Mouse (Mus musculus): Measurements from ENCODE around the gene 2200002D01Rik. TPM values are rescaled to one million over a fixed set of nuclear protein-coding genes. Genes with fewer than 3 reads are reported as not detected.

2200002D01Rik gene
- polyA plus RNA-seq, 1 experiment from 2014 or later, result 0.92 TPM

DNA sequence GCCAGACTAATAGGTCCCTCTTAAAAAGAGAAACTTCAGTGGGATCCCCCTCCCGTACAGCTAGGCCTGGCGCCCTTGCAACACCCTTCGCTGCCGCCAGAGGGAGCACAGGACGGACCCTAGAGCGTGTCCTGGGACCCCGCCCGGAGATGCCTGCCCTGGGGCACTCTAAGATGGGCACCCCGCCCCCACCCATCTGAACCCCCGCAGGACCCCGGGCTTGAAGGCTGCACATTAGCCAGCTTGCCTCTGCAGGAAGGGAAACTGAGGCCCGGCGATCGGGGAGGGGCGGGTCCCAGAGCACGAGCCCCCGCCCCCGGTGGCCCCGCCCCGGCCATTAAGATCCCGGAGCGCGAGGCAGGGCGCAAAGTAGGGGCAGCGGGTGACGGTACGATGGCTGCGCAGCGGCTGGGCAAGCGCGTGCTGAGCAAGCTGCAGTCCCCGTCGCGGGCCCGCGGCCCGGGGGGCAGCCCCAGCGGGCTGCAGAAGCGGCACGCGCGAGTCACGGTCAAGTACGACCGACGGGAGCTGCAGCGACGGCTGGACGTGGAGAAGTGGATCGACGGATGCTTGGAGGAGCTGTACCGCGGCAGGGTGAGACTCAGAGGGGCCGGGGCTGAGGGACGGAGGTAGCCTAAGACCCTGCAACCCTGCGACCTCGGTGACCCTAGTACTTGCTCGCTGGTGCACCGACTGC, 40.8 kb upstream of the 2200002D01Rik start, which contains the start of gene Ppp1r14a:
Gene Ppp1r14a, plus strand, starts transcription at position 367 of the 697 bp plus-strand sequence.
- WGBS, result 1% methylated on average over 59 of the region's 59 CpGs
- Histone ChIP-seq H3K4me1 (replicated peaks) (peaks cover 48% of the 10 kb centered on the region), H3K9ac (replicated peaks) (peak within 1 kb of the TSS; percentile 67), H3K27ac (no peak within 1 kb of the TSS), H3K4me3 (replicated peaks) (peak within 1 kb of the TSS; percentile 49), H3K36me3 (no peaks in the 10 kb centered on the region), H3K4me2 (replicated peaks) (peak within 1 kb of the TSS; percentile 95), H3K27me3 (peaks cover 16% of the 10 kb centered on the region), H3K9me3 (no peaks in the 10 kb centered on the region)
- ATAC-seq, result peak; percentile 41

GRCm38 (mm10) chr7:29288079-29288478, 39.8 kb upstream of the 2200002D01Rik start:
- Histone ChIP-seq H3K27ac (no peak overlapping the region), H3K4me2 (replicated peaks) (no peak overlapping the region), H3K36me3 (no peaks in the 10 kb centered on the region), H3K27me3 (peaks cover 16% of the 10 kb centered on the region), H3K9me3 (no peaks in the 10 kb centered on the region), H3K4me3 (replicated peaks) (no peak overlapping the region), H3K9ac (replicated peaks) (no peak overlapping the region), H3K4me1 (replicated peaks) (peaks cover 38% of the 10 kb centered on the region)
- WGBS, result 90% methylated on average over 2 of the region's 2 CpGs
- ATAC-seq, result no peak

- no peak overlapping the region for H3K27ac ChIP-seq
- H3K9ac ChIP-seq (replicated peaks), result no peak overlapping the region
- H3K4me3 ChIP-seq (replicated peaks), result no peak overlapping the region
- no peak for ATAC-seq
- WGBS, result 92% methylated on average over 7 of the region's 7 CpGs
- H3K9me3 ChIP-seq, result no peaks in the 10 kb centered on the region
- H3K4me1 ChIP-seq (replicated peaks), result peaks cover 32% of the 10 kb centered on the region
- peaks cover 22% of the 10 kb centered on the region for H3K27me3 ChIP-seq
- H3K36me3 ChIP-seq, result no peaks in the 10 kb centered on the region
- no peak overlapping the region for H3K4me2 ChIP-seq (replicated peaks)
These were observed 39.2 kb upstream of the 2200002D01Rik start for GRCm38 (mm10) chr7:29287481-29287880.

GRCm38 (mm10) chr7:29284523-29284922, 36.3 kb upstream of the 2200002D01Rik start:
- H3K9me3 ChIP-seq, result no peaks in the 10 kb centered on the region
- no peaks in the 10 kb centered on the region for H3K36me3 ChIP-seq
- H3K4me1 ChIP-seq (replicated peaks), result peaks cover 26% of the 10 kb centered on the region
- H3K9ac ChIP-seq (replicated peaks), result no peak overlapping the region
- WGBS, result 91% methylated on average over 6 of the region's 6 CpGs
- H3K27me3 ChIP-seq, result peaks cover 50% of the 10 kb centered on the region
- no peak overlapping the region for H3K27ac ChIP-seq
- no peak overlapping the region for H3K4me3 ChIP-seq (replicated peaks)
- no peak for ATAC-seq
- no peak overlapping the region for H3K4me2 ChIP-seq (replicated peaks)

GRCm38 (mm10) chr7:29283876-29284275, 35.6 kb upstream of the 2200002D01Rik start:
- peaks cover 19% of the 10 kb centered on the region for H3K4me1 ChIP-seq (replicated peaks)
- WGBS, result 89% methylated on average over 4 of the region's 4 CpGs
- ATAC-seq, result no peak
- H3K27ac ChIP-seq, result no peak overlapping the region
- H3K36me3 ChIP-seq, result no peaks in the 10 kb centered on the region
- H3K9ac ChIP-seq (replicated peaks), result no peak overlapping the region
- no peaks in the 10 kb centered on the region for H3K9me3 ChIP-seq
- H3K4me2 ChIP-seq (replicated peaks), result no peak overlapping the region
- H3K4me3 ChIP-seq (replicated peaks), result no peak overlapping the region
- H3K27me3 ChIP-seq, result peaks cover 50% of the 10 kb centered on the region

GRCm38 (mm10) chr7:29282074-29282554, 33.8 kb upstream of the 2200002D01Rik start:
- peak overlapping the region; percentile 68 for H3K9ac ChIP-seq (replicated peaks)
- no peaks in the 10 kb centered on the region for H3K9me3 ChIP-seq
- ATAC-seq, result peak; percentile 28
- peak overlapping the region; percentile 59 for H3K4me3 ChIP-seq (replicated peaks)
- WGBS, result 11% methylated on average over 21 of the region's 21 CpGs
- peaks cover 45% of the 10 kb centered on the region for H3K27me3 ChIP-seq
- peak overlapping the region; percentile 97 for H3K4me2 ChIP-seq (replicated peaks)
- no peaks in the 10 kb centered on the region for H3K36me3 ChIP-seq
- no peak overlapping the region for H3K27ac ChIP-seq
- H3K4me1 ChIP-seq (replicated peaks), result peaks cover 17% of the 10 kb centered on the region

GRCm38 (mm10) chr7:29281201-29282073, 33.2 kb upstream of the 2200002D01Rik start, which contains the start of gene Spint2:
Gene Spint2, minus strand, starts transcription at chr7:29281912.
- peak within 1 kb of the TSS; percentile 97 for H3K4me2 ChIP-seq (replicated peaks)
- H3K9ac ChIP-seq (replicated peaks), result peak within 1 kb of the TSS; percentile 68
- ATAC-seq, result peak; percentile 79
- H3K4me1 ChIP-seq (replicated peaks), result peaks cover 17% of the 10 kb centered on the region
- H3K27ac ChIP-seq, result no peak within 1 kb of the TSS
- peaks cover 45% of the 10 kb centered on the region for H3K27me3 ChIP-seq
- H3K4me3 ChIP-seq (replicated peaks), result peak within 1 kb of the TSS; percentile 59
- under 1% methylated on average over 77 of the region's 80 CpGs for WGBS
- no peaks in the 10 kb centered on the region for H3K9me3 ChIP-seq
- H3K36me3 ChIP-seq, result no peaks in the 10 kb centered on the region

DNA sequence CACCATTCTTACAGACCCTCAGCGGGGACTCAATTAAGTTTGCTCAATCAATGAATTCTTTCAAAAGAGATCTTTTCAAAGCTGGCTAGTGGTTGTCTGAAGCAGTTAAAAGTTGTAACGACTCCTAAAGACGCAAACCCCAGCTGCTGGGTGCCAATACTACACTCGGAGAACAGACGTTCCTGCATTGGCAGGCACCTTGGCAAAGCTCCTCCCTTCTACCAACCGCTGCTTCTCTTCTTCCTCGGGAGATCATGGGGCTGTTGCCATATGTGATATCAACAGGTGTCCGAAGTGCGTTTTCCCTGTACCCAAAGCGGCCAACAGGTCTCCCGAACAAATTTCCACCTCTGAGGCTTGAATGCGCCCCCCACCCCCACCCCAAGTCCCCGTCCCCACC, 32.5 kb upstream of the 2200002D01Rik start:
- peak overlapping the region; percentile 68 for H3K9ac ChIP-seq (replicated peaks)
- 14% methylated on average over 13 of the region's 13 CpGs for WGBS

DNA sequence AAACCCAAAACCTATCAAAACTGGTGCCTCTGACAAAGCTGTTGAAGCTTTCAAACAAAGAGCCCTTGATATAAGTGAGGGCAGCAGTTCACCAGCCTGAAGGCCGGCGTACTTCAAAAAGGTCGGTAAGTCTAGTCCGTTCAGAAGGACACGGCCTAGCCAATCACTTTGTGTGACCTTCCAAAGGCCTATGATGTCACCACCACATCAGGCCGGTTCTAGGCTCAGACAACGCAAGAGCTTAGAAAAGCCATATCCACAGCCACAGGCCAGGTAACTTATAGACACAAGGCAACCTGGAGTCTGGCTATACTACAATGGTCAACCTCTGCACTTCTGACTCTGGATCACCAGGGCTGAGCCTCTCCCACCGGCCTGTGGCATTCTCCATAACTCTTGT, 31.7 kb upstream of the 2200002D01Rik start:
- no peak overlapping the region for H3K9ac ChIP-seq (replicated peaks)
- H3K4me2 ChIP-seq (replicated peaks), result no peak overlapping the region
- H3K4me1 ChIP-seq (replicated peaks), result peaks cover 17% of the 10 kb centered on the region
- 93% methylated on average over 8 of the region's 8 CpGs for WGBS
- peaks cover 40% of the 10 kb centered on the region for H3K27me3 ChIP-seq
- H3K4me3 ChIP-seq (replicated peaks), result no peak overlapping the region
- no peak overlapping the region for H3K27ac ChIP-seq
- H3K36me3 ChIP-seq, result no peaks in the 10 kb centered on the region
- no peak for ATAC-seq
- H3K9me3 ChIP-seq, result no peaks in the 10 kb centered on the region

More for the DNA sequence above, 32.5 kb upstream of the 2200002D01Rik start:
- no peak overlapping the region for H3K27ac ChIP-seq
- peaks cover 42% of the 10 kb centered on the region for H3K27me3 ChIP-seq
- H3K4me1 ChIP-seq (replicated peaks), result peaks cover 17% of the 10 kb centered on the region
- no peaks in the 10 kb centered on the region for H3K9me3 ChIP-seq
- peak overlapping the region; percentile 59 for H3K4me3 ChIP-seq (replicated peaks)
- no peaks in the 10 kb centered on the region for H3K36me3 ChIP-seq
- H3K4me2 ChIP-seq (replicated peaks), result peak overlapping the region; percentile 97
- ATAC-seq, result no peak

DNA sequence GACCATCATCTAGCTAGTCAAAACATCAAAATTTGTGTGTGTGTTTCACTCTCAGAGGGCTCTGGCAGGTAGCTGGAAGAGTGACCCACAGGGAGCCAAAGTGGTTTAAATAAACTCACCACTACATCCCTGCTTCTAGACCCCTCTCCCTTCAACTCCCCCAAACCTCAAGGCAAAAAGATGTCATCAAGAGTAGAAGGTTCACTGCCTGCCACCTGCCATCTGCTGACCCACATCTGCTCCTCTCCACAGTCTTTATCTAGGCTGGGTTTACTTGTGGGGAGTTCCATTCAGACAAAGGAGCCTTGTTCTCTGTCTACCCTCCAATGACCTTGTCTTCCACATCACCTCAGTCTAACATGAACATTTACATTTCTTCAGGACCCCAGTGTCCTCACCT, 31.0 kb upstream of the 2200002D01Rik start:
- Histone ChIP-seq H3K27me3 (peaks cover 34% of the 10 kb centered on the region), H3K4me3 (replicated peaks) (no peak overlapping the region), H3K9ac (replicated peaks) (no peak overlapping the region), H3K4me1 (replicated peaks) (peaks cover 17% of the 10 kb centered on the region), H3K36me3 (no peaks in the 10 kb centered on the region), H3K9me3 (no peaks in the 10 kb centered on the region), H3K4me2 (replicated peaks) (no peak overlapping the region), H3K27ac (no peak overlapping the region)
- no peak for ATAC-seq

GRCm38 (mm10) chr7:29277510-29277909, 29.2 kb upstream of the 2200002D01Rik start:
- Histone ChIP-seq H3K4me1 (replicated peaks) (peaks cover 17% of the 10 kb centered on the region), H3K27ac (no peak overlapping the region), H3K4me3 (replicated peaks) (no peak overlapping the region), H3K9ac (replicated peaks) (no peak overlapping the region), H3K27me3 (peaks cover 28% of the 10 kb centered on the region), H3K4me2 (replicated peaks) (no peak overlapping the region), H3K9me3 (no peaks in the 10 kb centered on the region), H3K36me3 (no peaks in the 10 kb centered on the region)
- 94% methylated on average over 4 of the region's 4 CpGs for WGBS
- no peak for ATAC-seq

DNA sequence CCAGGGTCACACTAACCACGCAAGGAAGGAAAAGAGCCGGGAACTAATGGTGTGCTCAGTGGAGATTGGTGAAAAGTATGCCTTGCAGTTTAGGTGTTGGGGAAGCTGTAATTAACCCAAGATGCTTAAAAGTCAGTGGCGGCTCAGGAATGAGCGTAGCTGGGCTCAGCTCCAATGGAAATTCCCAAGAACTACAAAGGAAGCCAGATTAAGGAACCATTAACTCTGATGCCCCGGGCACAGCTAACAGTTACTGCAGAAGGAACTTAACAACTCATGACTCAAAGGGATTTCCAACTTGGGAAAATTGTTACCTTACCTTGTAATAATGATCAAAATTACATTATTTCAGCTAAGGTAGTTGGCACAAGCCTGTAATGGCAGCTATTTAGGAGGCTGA, 28.4 kb upstream of the 2200002D01Rik start:
- Histone ChIP-seq H3K36me3 (no peaks in the 10 kb centered on the region), H3K4me1 (replicated peaks) (peaks cover 10% of the 10 kb centered on the region), H3K9ac (replicated peaks) (no peak overlapping the region), H3K4me2 (replicated peaks) (no peak overlapping the region), H3K27ac (no peak overlapping the region), H3K4me3 (replicated peaks) (no peak overlapping the region), H3K27me3 (peaks cover 20% of the 10 kb centered on the region), H3K9me3 (no peaks in the 10 kb centered on the region)
- no peak for ATAC-seq
- WGBS, result 82% methylated on average over 5 of the region's 5 CpGs
